Mouse (Mus musculus) small intestine, adult 2 months (tissue): ENCODE data around the gene Lgalsl.

ENCODE experiments used
- CTCF ChIP-seq: fragments of 200-500 bp; IDR thresholded peaks from 2 replicates; pipeline ENCODE4 v1.5.1; 2012; ENCODE audit warnings: low read depth, mild to moderate bottlenecking, control low read depth, inconsistent platforms, low read length, moderate library complexity, mixed read lengths; ENCODE audit not compliant: insufficient replicate concordance, insufficient read length; ENCODE audit errors: extremely low read depth
- POLR2A ChIP-seq: fragments of 200-500 bp; IDR thresholded peaks from 2 replicates; pipeline ENCODE4 v1.6.1; 2012; ENCODE audit warnings: low read depth, mild to moderate bottlenecking, control low read depth, inconsistent platforms, low read length, moderate library complexity

- TF ChIP-seq CTCF, result no peak
- TF ChIP-seq POLR2A, result no peak
Measured at GRCm38 (mm10) chr11:20778861-20779563, 51.8 kb downstream of the Lgalsl start.
